ENCODE assay signal across 8 mouse cellular contexts in genomic region chr10:107123529-107124335, GRCm38 (mm10). TPM values are rescaled to one million over a fixed set of nuclear protein-coding genes. Genes with fewer than 3 reads are reported as not detected.
DNase-seq lines count a peak whose midpoint lies in the region; ATAC-seq and TF ChIP-seq lines count a peak whose summit lies in the region.

TSS of gene Acss3 (minus strand) at chr10:107123668.

- ATAC-seq in Patski = peak; percentile 88
- peak; percentile 95 for ATAC-seq in hindbrain, embryonic 12.5 days (ENCODE audit: low FRiP score)
- ATAC-seq in limb, embryonic 14.5 days (ENCODE audit: low FRiP score, low read depth) = peak; percentile 90
- peak; percentile 94 for ATAC-seq in midbrain, embryonic 16.5 days

- H3K4me3 ChIP-seq in gastrocnemius, adult 2 months = peak within 1 kb of the TSS; percentile 87
- peak within 1 kb of the TSS; percentile 40 for H3K4me3 ChIP-seq in hindbrain, embryonic 12.5 days
- peak within 1 kb of the TSS; percentile 55 for H3K4me3 ChIP-seq in limb, embryonic 14.5 days (replicated peaks; ENCODE audit: low read length)
- H3K4me3 ChIP-seq in midbrain, embryonic 16.5 days (ENCODE audit: low read depth, low read length) = peak within 1 kb of the TSS; percentile 32

- TF ChIP-seq CTCF in Patski (IDR thresholded peaks at IDR 0.05) = no peak
- TF ChIP-seq CTCF in gastrocnemius, adult 2 months (IDR thresholded peaks at IDR 0.05) = no peak; the same call in 1 of the 2 replicates

- in situ Hi-C loops in Patski (cut with MboI; ENCODE audit: low pct_unique_long_range_greater_than_20kb) = no loop called here

- DNase-seq in Patski (ENCODE audit: low read depth, low spot score) = no peak
- peak; percentile 14 for DNase-seq in c-Kit-positive CD71-negative TER-119-negative erythroid progenitor cells, embryonic 14.5 days (ENCODE audit: low read depth)
- peak; percentile 82 for DNase-seq in gastrocnemius, adult 2 months
- peak; percentile 74 for DNase-seq in limb, embryonic 14.5 days (ENCODE audit: low spot score)
- DNase-seq in urinary bladder, postnatal 36 days (ENCODE audit: low spot score in 2 of 2) = peak; percentile 47 to 75
- DNase-seq in spleen, adult 18-20 months = no peak

- peaks cover 9% of the 10 kb centered on the region; the same call in 1 of the 2 replicates for H3K4me1 ChIP-seq in hindbrain, embryonic 12.5 days
- H3K4me1 ChIP-seq in limb, embryonic 14.5 days (ENCODE audit: control insufficient read depth, insufficient read depth, low read length) = peaks cover 3% of the 10 kb centered on the region; the same call in 1 of the 2 replicates
- no peaks in the 10 kb centered on the region; the same call in 1 of the 2 replicates for H3K4me1 ChIP-seq in midbrain, embryonic 16.5 days (ENCODE audit: control insufficient read depth, insufficient read depth, low read length)

- H3K9me3 ChIP-seq in hindbrain, embryonic 12.5 days (replicated peaks) = no peaks in the 10 kb centered on the region
- H3K9me3 ChIP-seq in limb, embryonic 14.5 days (ENCODE audit: control insufficient read depth, low read length) = no peaks in the 10 kb centered on the region
- no peaks in the 10 kb centered on the region for H3K9me3 ChIP-seq in midbrain, embryonic 16.5 days (replicated peaks; ENCODE audit: control insufficient read depth, low read length, poor library complexity, severe bottlenecking)

- intact Hi-C loops in gastrocnemius, adult 2 months (cut with DNase I) = no loop called here

- CTCF ChIA-PET in Patski (lab: Charles Lee) = interaction anchor here (1.0 to 1.6 kb wide), 2 partner anchors 13 to 42 kb away, joined by 3 read pairs; no protein-coding TSS in a partner anchor

- peak within 1 kb of the TSS; percentile 44 for H3K9ac ChIP-seq in hindbrain, embryonic 12.5 days
- peak within 1 kb of the TSS; percentile 72 for H3K9ac ChIP-seq in limb, embryonic 14.5 days (ENCODE audit: low read depth, low read length, severe bottlenecking)
- 0 out of 2 replicates have a peak within 1 kb of the TSS, but pooled peaks have one; percentile 27 for H3K9ac ChIP-seq in midbrain, embryonic 16.5 days (ENCODE audit: low read depth, low read length)

- peak within 1 kb of the TSS; percentile 49 for H3K4me2 ChIP-seq in hindbrain, embryonic 12.5 days (replicated peaks)
- peak within 1 kb of the TSS; percentile 75 for H3K4me2 ChIP-seq in limb, embryonic 14.5 days (replicated peaks; ENCODE audit: low read depth, low read length, severe bottlenecking)
- peak within 1 kb of the TSS; percentile 55 for H3K4me2 ChIP-seq in midbrain, embryonic 16.5 days (ENCODE audit: low read length)

- WGBS in hindbrain, embryonic 12.5 days = 2% methylated on average over 17 of the region's 17 CpGs
- WGBS in limb, embryonic 14.5 days = 4% methylated on average over 17 of the region's 17 CpGs
- WGBS in midbrain, embryonic 16.5 days = 2% methylated on average over 17 of the region's 17 CpGs

- no peaks in the 10 kb centered on the region for H3K36me3 ChIP-seq in hindbrain, embryonic 12.5 days
- H3K36me3 ChIP-seq in limb, embryonic 14.5 days (ENCODE audit: control insufficient read depth, insufficient read depth, low read length) = no peaks in the 10 kb centered on the region
- H3K36me3 ChIP-seq in midbrain, embryonic 16.5 days (ENCODE audit: control insufficient read depth, insufficient read depth, low read length) = no peaks in the 10 kb centered on the region

- POLR2A ChIA-PET in Patski (lab: Charles Lee) = no interaction called here

- no peaks in the 10 kb centered on the region for H3K27me3 ChIP-seq in Patski
- no peaks in the 10 kb centered on the region for H3K27me3 ChIP-seq in hindbrain, embryonic 12.5 days
- H3K27me3 ChIP-seq in limb, embryonic 14.5 days (ENCODE audit: control insufficient read depth, insufficient read depth, low read length) = no peaks in the 10 kb centered on the region
- H3K27me3 ChIP-seq in midbrain, embryonic 16.5 days (ENCODE audit: control insufficient read depth, insufficient read depth, low read depth, low read length) = no peaks in the 10 kb centered on the region

- TF ChIP-seq POLR2A in limb, embryonic 14.5 days (IDR thresholded peaks at IDR 0.05; ENCODE audit: borderline replicate concordance, extremely low read depth, insufficient read depth, insufficient read length) = no peak

- H3K27ac ChIP-seq in gastrocnemius, adult 2 months = peak within 1 kb of the TSS; percentile 88
- no peak within 1 kb of the TSS for H3K27ac ChIP-seq in hindbrain, embryonic 12.5 days
- no peak within 1 kb of the TSS for H3K27ac ChIP-seq in limb, embryonic 14.5 days (replicated peaks; ENCODE audit: low read depth, low read length)
- no peak within 1 kb of the TSS for H3K27ac ChIP-seq in midbrain, embryonic 16.5 days (ENCODE audit: low read length)

RNA-seq across cellular contexts. Expression of gene Acss3, which starts in this region (rescaled TPM):
- 5.5 TPM for polyA plus RNA-seq in Patski (2021)
- total RNA-seq in gastrocnemius, adult 2 months (2021) = 1 to 10 TPM; 5.4 TPM
- polyA plus RNA-seq in hindbrain, embryonic 12.5 days (2016; fragmentation: Nextera tagmentation; extraction: Ambion mirVana) = 4.4 and 4.8 TPM in 2 replicates
- polyA plus RNA-seq in limb, embryonic 14.5 days (2012; rRNA removed) = 6.9 and 7.6 TPM in 2 replicates
- 2.6 and 3.6 TPM in 2 replicates for polyA plus RNA-seq in limb, embryonic 14.5 days (2014; fragmentation: Nextera tagmentation; extraction: Ambion mirVana)
- 0.63 and 1.0 TPM in 2 replicates for polyA plus RNA-seq in midbrain, embryonic 16.5 days (2015; fragmentation: Nextera tagmentation; extraction: Ambion mirVana)

Comparison
In these comparisons a context has a peak if more than half of its experiments do, and no peak if none do; other contexts are left out.
1. DNase-seq: peak in c-Kit-positive CD71-negative TER-119-negative erythroid progenitor cells, embryonic 14.5 days (single experiment), gastrocnemius, adult 2 months (single experiment), limb, embryonic 14.5 days (single experiment) and urinary bladder, postnatal 36 days (2 of 2); none in Patski (single experiment) and spleen, adult 18-20 months (0 of 2).
2. H3K4me3 ChIP-seq: peak in every context shown above with its lines; median percentile 87 in gastrocnemius, adult 2 months; 55 in limb, embryonic 14.5 days; 40 in hindbrain, embryonic 12.5 days; 32 in midbrain, embryonic 16.5 days.
3. Peak in every context shown above with its lines, with median percentiles within 50 percentile points of each other: ATAC-seq, H3K4me2 ChIP-seq and H3K9ac ChIP-seq.